In genomic region chr13:51840702-51841101, GRCm38 (mm10) we compare ENCODE assay signal across 13 mouse cellular contexts.
"Had no signal": no experiment of that assay in that cellular context is flagged by ENCODE, and none has a peak within 500 bp of the region (broad histone marks: within the 10 kb centered on the region; RNA-seq: fewer than 3 reads in every experiment).

No protein-coding gene starts in this region.

- H3K27ac ChIP-seq: intestine, embryonic 15.5 days; left cerebral cortex, adult 2 months; lung, embryonic 15.5 days; macrophage; neural tube, embryonic 13.5 days; stomach, embryonic 15.5 days had no signal

- H3K4me3 ChIP-seq: intestine, embryonic 15.5 days; left cerebral cortex, adult 2 months; lung, embryonic 15.5 days; neural tube, embryonic 13.5 days; stomach, embryonic 15.5 days had no signal

- H3K36me3 ChIP-seq: intestine, embryonic 15.5 days; lung, embryonic 15.5 days; neural tube, embryonic 13.5 days; stomach, embryonic 15.5 days had no signal

- H3K9me3 ChIP-seq: intestine, embryonic 15.5 days; lung, embryonic 15.5 days; neural tube, embryonic 13.5 days; stomach, embryonic 15.5 days had no signal

- ATAC-seq: intestine, embryonic 15.5 days had no signal

- H3K4me2 ChIP-seq: intestine, embryonic 15.5 days; lung, embryonic 15.5 days; neural tube, embryonic 13.5 days; stomach, embryonic 15.5 days had no signal

- H3K9ac ChIP-seq: intestine, embryonic 15.5 days; lung, embryonic 15.5 days; neural tube, embryonic 13.5 days; stomach, embryonic 15.5 days had no signal

- DNase-seq: kidney, adult 18-20 months; kidney, postnatal 14 days; lung, postnatal 14 days; midbrain, embryonic 14.5 days; right cerebral cortex, postnatal 14 days; thymus, adult 2 months; thymus, postnatal 25 days had no signal
